Mouse (Mus musculus) brain, embryonic 18.5 days (tissue): Measurements from ENCODE around the gene Olfr1377.
"Not testable (repeated sequence)": the region's sequence is repeated elsewhere in the genome, so short reads cannot be mapped to it uniquely, and the experiment has no call there.

Experiments
- DNase-seq: peaks from one replicate; pipeline ENCODE4 v3.0.0-alpha.2; 2012; ENCODE audit warnings: low read depth, low spot score

Olfr1377 gene

GRCm38 (mm10) chr11:50981667-50982066 is at the start of gene Olfr1377:
Olfr1377 (plus strand) TSS chr11:50981967.
- DNase-seq = no peak

GRCm38 (mm10) chr11:50932040-50932439 is 49.7 kb upstream of the Olfr1377 start:
- DNase-seq = no peak

- DNase-seq = no peak
Measured at GRCm38 (mm10) chr11:50938435-50938834, 43.3 kb upstream of the Olfr1377 start.

GRCm38 (mm10) chr11:50939621-50940366 is 42.0 kb upstream of the Olfr1377 start:
- DNase-seq = peak; percentile 22

GRCm38 (mm10) chr11:50942386-50942785 is 39.4 kb upstream of the Olfr1377 start:
- DNase-seq = no peak

GRCm38 (mm10) chr11:50943506-50943905 is 38.3 kb upstream of the Olfr1377 start, which contains the start of gene 4933414I15Rik:
4933414I15Rik (minus strand) TSS chr11:50943765.
- no peak for DNase-seq

- no peak for DNase-seq
Measured at GRCm38 (mm10) chr11:50952290-50952689, 29.5 kb upstream of the Olfr1377 start.

- no peak for DNase-seq
Measured at GRCm38 (mm10) chr11:50953665-50954064, 28.1 kb upstream of the Olfr1377 start, which contains the start of gene Prop1. Prop1 (minus strand) TSS chr11:50953765.

GRCm38 (mm10) chr11:50964886-50965285 is 16.9 kb upstream of the Olfr1377 start:
- DNase-seq = no peak

- no peak for DNase-seq
Measured at GRCm38 (mm10) chr11:50966230-50966629, 15.5 kb upstream of the Olfr1377 start, which contains the start of gene Olfr1378. Olfr1378 (plus strand) TSS chr11:50966530.

- DNase-seq = no peak
Measured at GRCm38 (mm10) chr11:50977216-50977615, 4.6 kb upstream of the Olfr1377 start.

- DNase-seq = no peak
Measured at GRCm38 (mm10) chr11:51003296-51003695, 21.5 kb downstream of the Olfr1377 start, which contains the start of gene Olfr51. Olfr51 (plus strand) TSS chr11:51003596.

- DNase-seq = no peak
Measured at GRCm38 (mm10) chr11:51011821-51012220, 30.1 kb downstream of the Olfr1377 start.

- no peak for DNase-seq
Measured at GRCm38 (mm10) chr11:51013936-51014335, 32.2 kb downstream of the Olfr1377 start, which contains the start of gene Olfr54. Olfr54 (plus strand) TSS chr11:51014236.

GRCm38 (mm10) chr11:51016341-51016740 is 34.6 kb downstream of the Olfr1377 start:
- DNase-seq = no peak

- DNase-seq = not testable (repeated sequence)
Measured at GRCm38 (mm10) chr11:51026811-51027210, 45.0 kb downstream of the Olfr1377 start.

- DNase-seq = not testable (repeated sequence)
Measured at GRCm38 (mm10) chr11:51029381-51029780, 47.6 kb downstream of the Olfr1377 start.

GRCm38 (mm10) chr11:51030225-51030624 is 48.5 kb downstream of the Olfr1377 start:
- DNase-seq = no peak

GRCm38 (mm10) chr11:51032851-51033250 is 51.1 kb downstream of the Olfr1377 start:
- peak; percentile 4 for DNase-seq

GRCm38 (mm10) chr11:51034141-51034540 is 52.4 kb downstream of the Olfr1377 start:
- DNase-seq = not testable (repeated sequence)

GRCm38 (mm10) chr11:51035951-51036350 is 54.2 kb downstream of the Olfr1377 start:
- no peak for DNase-seq
